Mouse (Mus musculus) intestine, embryonic 15.5 days (tissue): ENCODE results near the gene Aff1. TPM values are rescaled to one million over a fixed set of nuclear protein-coding genes. Genes with fewer than 3 reads are reported as not detected.

ENCODE experiments used
- ATAC-seq: fragments of 200-750 bp; cut with Nextera tagmentation; 2 replicates; pipeline ENCODE4 v1.8.0; 2017; ENCODE audit warnings: moderate TSS enrichment, moderate library complexity
- H3K27ac ChIP-seq: fragments of 300-500 bp; sonication (generic); 2 replicates; pipeline ENCODE4 v1.5.1; 2015; ENCODE audit warnings: mild to moderate bottlenecking, inconsistent platforms
- H3K27me3 ChIP-seq: fragments of 300-500 bp; sonication (generic); replicated peaks from 2 replicates; pipeline ENCODE4 v1.6.1; 2015; ENCODE audit warnings: inconsistent platforms
- H3K36me3 ChIP-seq: fragments of 300-500 bp; sonication (generic); 2 replicates; pipeline ENCODE4 v1.6.1; 2015; ENCODE audit warnings: inconsistent platforms
- H3K4me1 ChIP-seq: fragments of 300-500 bp; sonication (generic); replicated peaks from 2 replicates; pipeline ENCODE4 v1.6.1; 2015; ENCODE audit warnings: inconsistent platforms
- H3K4me2 ChIP-seq: fragments of 300-500 bp; sonication (generic); replicated peaks from 2 replicates; pipeline ENCODE4 v1.6.1; 2015; ENCODE audit warnings: mild to moderate bottlenecking, inconsistent platforms
- H3K4me3 ChIP-seq: fragments of 300-500 bp; sonication (generic); replicated peaks from 2 replicates; pipeline ENCODE4 v1.5.1; 2015; ENCODE audit warnings: inconsistent platforms
- H3K9ac ChIP-seq: fragments of 300-500 bp; sonication (generic); 2 replicates; pipeline ENCODE4 v1.6.1; 2015; ENCODE audit warnings: inconsistent platforms
- H3K9me3 ChIP-seq: fragments of 300-500 bp; sonication (generic); 2 replicates; pipeline ENCODE4 v1.6.1; 2016; ENCODE audit warnings: inconsistent platforms
- WGBS: fragments of 180-500 bp; shearing (Covaris S2); methylation state at CpG from one replicate; pipeline ENCODE4 v1.1.7; 2015; 5-methylcytosine and 5-hydroxymethylcytosine counted together
- polyA plus RNA-seq: library from polyadenylated mRNA; unstranded; fragments of >200 nt; fragmentation: Nextera tagmentation; extraction: Ambion mirVana; gene quantifications from 2 replicates; pipeline ENCODE4 v1.2.1, GENCODE M21; 2015

Gene Aff1
- polyA plus RNA-seq, 1 experiment from 2014 or later: 5.3 TPM

DNA sequence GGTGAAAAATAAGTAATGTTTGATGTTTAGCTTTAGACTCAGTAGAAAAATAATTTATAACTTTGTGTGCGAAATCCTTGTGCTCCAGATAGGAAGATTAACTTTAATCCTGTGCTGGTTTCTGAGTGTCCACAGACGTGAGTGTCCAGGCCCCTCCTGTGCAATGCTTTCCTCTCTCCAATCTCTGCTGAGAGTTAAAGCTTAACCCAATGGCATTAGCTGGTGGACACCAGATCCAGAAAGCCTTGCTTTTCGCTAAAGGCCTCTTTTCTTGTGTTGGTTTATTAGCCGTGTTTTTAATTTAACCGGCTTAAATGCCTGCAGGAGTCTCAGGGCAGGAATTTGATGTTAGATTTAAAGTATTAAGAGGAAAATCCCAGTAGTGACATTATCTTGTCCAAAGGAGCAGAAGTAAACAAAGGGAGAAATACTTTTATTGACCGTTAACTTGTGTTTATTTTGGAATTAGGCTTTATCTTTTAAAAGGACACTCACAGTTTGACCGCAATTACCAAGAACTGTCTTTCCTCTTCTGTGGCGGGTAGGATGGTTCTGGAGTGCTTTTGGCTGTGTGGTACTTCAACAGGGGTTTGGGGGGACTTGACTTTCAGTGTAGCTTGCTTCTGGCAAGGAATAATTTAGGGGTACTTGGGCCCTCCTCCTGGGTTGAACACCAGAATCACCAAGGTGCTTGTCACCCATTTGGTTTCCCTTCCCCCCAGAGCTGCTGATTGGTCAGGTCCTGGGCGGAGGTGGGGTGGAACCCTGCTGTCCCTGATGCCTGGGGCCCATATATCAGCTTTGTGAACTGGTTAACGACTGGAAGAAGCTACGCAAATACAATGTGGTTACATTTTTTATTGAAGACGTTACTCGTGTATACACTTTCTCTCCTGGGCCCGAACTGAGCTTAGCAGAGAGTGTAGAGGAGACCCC is 67.6 kb downstream of the Aff1 start:
- H3K9ac ChIP-seq: peak overlapping the region; percentile 39; the same call in 1 of the 2 replicates
- 38% methylated on average over 14 of the region's 14 CpGs for WGBS
- ATAC-seq: peak; percentile 71

GRCm38 (mm10) chr5:103760425-103761131 is 68.4 kb downstream of the Aff1 start:
- H3K27me3 ChIP-seq: no peaks in the 10 kb centered on the region
- peak; percentile 69 for ATAC-seq
- no peaks in the 10 kb centered on the region for H3K36me3 ChIP-seq
- H3K4me1 ChIP-seq: peaks cover 13% of the 10 kb centered on the region; the same call in 1 of the 2 replicates
- H3K4me2 ChIP-seq: peak overlapping the region; percentile 82
- peak overlapping the region; percentile 9 for H3K27ac ChIP-seq
- peak overlapping the region; percentile 35 for H3K4me3 ChIP-seq
- no peaks in the 10 kb centered on the region for H3K9me3 ChIP-seq
- H3K9ac ChIP-seq: peak overlapping the region; percentile 39
- WGBS: 3% methylated on average over 20 of the region's 20 CpGs

More for the DNA sequence above, 67.6 kb downstream of the Aff1 start:
- Histone ChIP-seq H3K4me1 (peaks cover 15% of the 10 kb centered on the region; the same call in 1 of the 2 replicates), H3K36me3 (no peaks in the 10 kb centered on the region), H3K9me3 (no peaks in the 10 kb centered on the region), H3K4me3 (peak overlapping the region; percentile 35), H3K4me2 (peak overlapping the region; percentile 82), H3K27me3 (no peaks in the 10 kb centered on the region), H3K27ac (peak overlapping the region; percentile 9)

GRCm38 (mm10) chr5:103761754-103762153 is 69.6 kb downstream of the Aff1 start:
- H3K4me2 ChIP-seq: no peak overlapping the region
- 0 out of 2 replicates have a peak, but pooled peaks cover 3% of the 10 kb centered on the region for H3K36me3 ChIP-seq
- WGBS: 82% methylated on average over 7 of the region's 7 CpGs
- H3K27ac ChIP-seq: no peak overlapping the region
- no peak for ATAC-seq
- peaks cover 11% of the 10 kb centered on the region; the same call in 1 of the 2 replicates for H3K4me1 ChIP-seq
- H3K4me3 ChIP-seq: no peak overlapping the region
- no peaks in the 10 kb centered on the region for H3K9me3 ChIP-seq
- no peak overlapping the region for H3K9ac ChIP-seq
- H3K27me3 ChIP-seq: no peaks in the 10 kb centered on the region

DNA sequence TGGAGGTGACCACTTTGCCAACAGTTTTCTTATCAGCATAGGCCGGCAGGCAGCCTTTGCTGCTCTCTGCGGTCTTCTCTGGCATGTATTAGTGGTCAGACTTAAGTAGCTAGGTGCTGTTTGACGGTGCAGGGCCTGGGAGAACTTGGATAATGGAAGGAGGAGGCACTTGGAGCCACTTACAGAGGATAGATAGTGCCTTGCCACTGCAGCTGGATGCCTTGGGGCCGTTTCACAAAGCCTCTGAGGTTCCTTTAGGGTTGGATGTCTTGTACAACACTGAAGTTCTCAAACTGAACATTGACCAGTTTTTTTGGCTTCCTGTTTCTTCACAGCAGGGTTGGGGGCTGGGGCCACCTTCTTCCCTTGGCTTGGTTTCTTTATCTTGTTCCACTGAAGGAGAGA is 70.7 kb downstream of the Aff1 start:
- no peak for ATAC-seq
- Histone ChIP-seq H3K9me3 (no peaks in the 10 kb centered on the region), H3K9ac (no peak overlapping the region), H3K27ac (no peak overlapping the region), H3K4me1 (peaks cover 11% of the 10 kb centered on the region; the same call in 1 of the 2 replicates), H3K4me3 (no peak overlapping the region), H3K27me3 (no peaks in the 10 kb centered on the region), H3K36me3 (0 out of 2 replicates have a peak, but pooled peaks cover 3% of the 10 kb centered on the region), H3K4me2 (no peak overlapping the region)
- 72% methylated on average over 4 of the region's 4 CpGs for WGBS

DNA sequence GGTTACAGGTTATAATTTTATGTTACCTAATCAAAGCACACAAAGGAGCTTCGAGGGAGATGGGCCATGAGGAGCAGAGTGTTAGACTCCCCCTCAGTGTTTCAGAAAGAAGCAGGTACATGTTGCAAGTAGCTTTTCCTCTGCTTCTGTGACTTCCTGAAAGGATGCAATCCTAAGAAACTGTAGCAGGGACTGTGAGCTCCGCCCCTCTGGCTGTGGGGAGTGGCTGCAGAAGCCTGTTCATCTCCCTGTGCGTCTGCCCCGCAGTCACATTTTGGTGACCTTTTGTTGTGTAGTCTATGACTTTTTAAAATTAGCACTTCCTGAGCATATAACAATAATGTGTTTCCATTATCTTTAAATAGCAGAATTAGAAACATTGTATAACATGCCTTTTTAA is 73.2 kb downstream of the Aff1 start:
- Histone ChIP-seq H3K27me3 (no peaks in the 10 kb centered on the region), H3K27ac (no peak overlapping the region), H3K9me3 (no peaks in the 10 kb centered on the region), H3K4me3 (no peak overlapping the region), H3K36me3 (0 out of 2 replicates have a peak, but pooled peaks cover 3% of the 10 kb centered on the region), H3K4me2 (no peak overlapping the region), H3K9ac (no peak overlapping the region), H3K4me1 (peaks cover 8% of the 10 kb centered on the region)
- no peak for ATAC-seq
- 93% methylated on average over 4 of the region's 4 CpGs for WGBS

GRCm38 (mm10) chr5:103765758-103766431 is 73.7 kb downstream of the Aff1 start:
- Histone ChIP-seq H3K4me2 (no peak overlapping the region), H3K4me1 (peaks cover 6% of the 10 kb centered on the region), H3K27ac (no peak overlapping the region), H3K27me3 (no peaks in the 10 kb centered on the region), H3K36me3 (0 out of 2 replicates have a peak, but pooled peaks cover 3% of the 10 kb centered on the region), H3K4me3 (no peak overlapping the region), H3K9me3 (no peaks in the 10 kb centered on the region), H3K9ac (no peak overlapping the region)
- 95% methylated on average over 2 of the region's 2 CpGs for WGBS
- no peak for ATAC-seq

- Histone ChIP-seq H3K36me3 (0 out of 2 replicates have a peak, but pooled peaks cover 3% of the 10 kb centered on the region), H3K4me1 (peaks cover 4% of the 10 kb centered on the region; the same call in 1 of the 2 replicates), H3K9me3 (no peaks in the 10 kb centered on the region), H3K4me2 (no peak overlapping the region), H3K27me3 (no peaks in the 10 kb centered on the region), H3K4me3 (no peak overlapping the region), H3K9ac (no peak overlapping the region), H3K27ac (no peak overlapping the region)
- 95% methylated on average over 4 of the region's 4 CpGs for WGBS
- no peak for ATAC-seq
Observed at GRCm38 (mm10) chr5:103766432-103766815, 74.2 kb downstream of the Aff1 start.

DNA sequence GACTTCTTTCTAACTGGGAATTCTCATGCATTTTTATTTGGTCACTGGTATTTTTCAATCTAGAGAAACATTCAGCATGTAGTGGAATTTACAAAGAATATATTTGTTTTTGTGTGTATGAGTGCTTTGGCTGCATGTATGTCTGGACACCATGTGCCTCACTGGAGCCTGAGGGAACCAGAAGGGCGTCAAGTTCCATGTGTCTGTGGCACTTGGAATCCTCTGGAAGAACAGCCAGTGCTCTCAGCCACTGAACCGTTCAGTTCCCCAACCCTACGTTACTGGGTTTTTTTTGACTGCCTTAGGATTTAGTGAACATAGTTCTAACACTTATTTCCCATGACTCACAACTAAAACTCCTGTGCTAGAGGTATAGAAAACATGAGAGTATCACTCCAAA is 76.8 kb downstream of the Aff1 start:
- Histone ChIP-seq H3K9ac (no peak overlapping the region), H3K4me1 (peaks cover 17% of the 10 kb centered on the region), H3K27ac (no peak overlapping the region), H3K4me3 (no peak overlapping the region), H3K36me3 (0 out of 2 replicates have a peak, but pooled peaks cover 3% of the 10 kb centered on the region), H3K27me3 (no peaks in the 10 kb centered on the region), H3K9me3 (no peaks in the 10 kb centered on the region), H3K4me2 (no peak overlapping the region)
- ATAC-seq: no peak
- 86% methylated on average over 3 of the region's 3 CpGs for WGBS

DNA sequence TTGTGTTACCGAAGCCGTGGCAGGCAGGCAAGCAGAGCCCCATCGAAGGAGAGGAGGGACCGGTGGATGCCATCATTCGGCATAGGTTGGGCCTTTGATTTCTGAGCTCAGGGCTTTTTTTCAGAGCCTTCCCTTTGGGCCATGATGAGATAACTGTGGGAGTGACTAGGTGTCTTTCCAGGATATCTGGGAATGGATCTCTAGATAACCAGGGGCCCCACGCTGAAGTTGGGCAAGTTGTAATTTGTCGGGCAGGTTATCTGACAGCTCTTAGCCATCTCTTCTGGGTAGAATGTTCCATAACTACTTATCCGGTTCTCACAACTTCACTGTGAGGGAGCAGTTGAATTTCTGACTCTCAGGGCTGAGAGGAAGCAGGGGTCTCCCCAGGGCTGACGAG is 77.5 kb downstream of the Aff1 start:
- no peaks in the 10 kb centered on the region for H3K27me3 ChIP-seq
- H3K9me3 ChIP-seq: no peaks in the 10 kb centered on the region
- peaks cover 19% of the 10 kb centered on the region for H3K4me1 ChIP-seq
- no peak overlapping the region for H3K4me2 ChIP-seq
- H3K27ac ChIP-seq: no peak overlapping the region
- H3K9ac ChIP-seq: no peak overlapping the region
- no peak for ATAC-seq
- H3K4me3 ChIP-seq: no peak overlapping the region
- H3K36me3 ChIP-seq: 0 out of 2 replicates have a peak, but pooled peaks cover 3% of the 10 kb centered on the region
- 74% methylated on average over 9 of the region's 9 CpGs for WGBS

DNA sequence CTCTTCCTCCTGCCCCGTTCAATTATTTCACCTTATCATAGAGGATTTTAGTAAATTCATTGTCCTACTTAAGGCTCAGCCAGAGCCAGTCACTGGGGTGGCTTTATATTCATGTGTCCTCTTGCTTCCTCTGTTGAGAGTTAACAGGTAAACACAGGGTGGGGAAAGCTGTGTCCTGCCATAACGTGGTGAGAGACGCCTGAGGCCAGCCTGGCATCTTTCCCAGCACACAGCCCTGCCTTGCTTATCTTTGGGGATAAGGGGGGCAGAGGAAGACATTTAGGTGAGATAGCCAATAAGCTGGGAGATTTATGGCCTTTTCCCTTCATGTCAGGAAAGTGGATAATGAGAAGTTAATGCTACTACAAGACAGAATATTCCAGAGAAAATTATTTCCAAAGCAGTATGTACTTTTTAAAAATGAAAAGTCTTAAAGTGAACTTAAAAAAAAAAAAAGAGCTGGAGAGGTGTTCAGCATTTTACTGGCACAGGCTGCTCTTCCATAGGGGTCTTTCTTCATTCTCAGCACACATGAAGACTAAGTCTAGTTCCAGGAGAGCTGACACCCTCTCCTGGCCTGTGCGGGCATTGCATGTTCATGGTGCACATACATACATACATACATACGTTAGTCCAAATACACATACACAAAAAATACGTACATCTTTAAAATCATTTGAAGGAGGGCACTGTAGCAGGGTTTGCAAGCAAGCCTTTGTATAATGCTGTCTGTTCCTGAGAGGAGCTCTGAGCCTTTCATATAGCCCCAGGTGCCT is 78.5 kb downstream of the Aff1 start:
- no peak overlapping the region for H3K9ac ChIP-seq
- no peak overlapping the region for H3K27ac ChIP-seq
- 0 out of 2 replicates have a peak, but pooled peaks cover 3% of the 10 kb centered on the region for H3K36me3 ChIP-seq
- no peak overlapping the region for H3K4me3 ChIP-seq
- no peaks in the 10 kb centered on the region for H3K27me3 ChIP-seq
- WGBS: 63% methylated on average over 6 of the region's 6 CpGs
- no peaks in the 10 kb centered on the region for H3K9me3 ChIP-seq
- H3K4me2 ChIP-seq: no peak overlapping the region
- no peak for ATAC-seq
- peaks cover 25% of the 10 kb centered on the region for H3K4me1 ChIP-seq

DNA sequence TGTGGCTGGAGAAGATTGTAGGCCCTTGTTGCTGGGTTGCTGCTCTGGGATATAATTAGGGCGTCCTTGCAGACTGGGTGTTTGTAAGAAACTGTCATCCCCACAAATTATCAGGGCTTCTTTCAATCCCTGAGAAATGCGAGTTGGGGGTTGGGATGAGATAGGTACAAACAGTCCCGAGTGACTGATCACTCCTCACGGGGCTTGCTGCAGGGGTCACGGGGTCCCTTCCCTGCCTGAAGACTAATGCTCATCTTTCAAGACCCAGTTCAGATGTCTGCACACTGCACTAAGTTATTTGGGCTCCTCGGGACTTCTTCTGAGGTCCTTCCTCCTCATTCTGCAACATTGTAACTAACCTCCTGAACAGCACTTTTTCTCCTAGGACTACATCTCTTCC is 79.2 kb downstream of the Aff1 start:
- H3K4me1 ChIP-seq: peaks cover 25% of the 10 kb centered on the region
- H3K27ac ChIP-seq: no peak overlapping the region
- 42% methylated on average over 6 of the region's 6 CpGs for WGBS

More for the DNA sequence above, 79.2 kb downstream of the Aff1 start:
- Histone ChIP-seq H3K36me3 (no peaks in the 10 kb centered on the region), H3K4me3 (no peak overlapping the region), H3K27me3 (no peaks in the 10 kb centered on the region), H3K9ac (no peak overlapping the region), H3K9me3 (no peaks in the 10 kb centered on the region), H3K4me2 (no peak overlapping the region)
- ATAC-seq: no peak
